Mouse (Mus musculus) T-cell, adult 2 months (primary cell): Measurements from ENCODE around the gene Lep.

Experiments
- DNase-seq: peaks from one replicate; pipeline ENCODE4 v3.0.0; 2022; ENCODE audit warnings: low spot score

Gene Lep

GRCm38 (mm10) chr6:29117417-29118104, 57.5 kb downstream of the Lep start:
- DNase-seq, result no peak

DNA sequence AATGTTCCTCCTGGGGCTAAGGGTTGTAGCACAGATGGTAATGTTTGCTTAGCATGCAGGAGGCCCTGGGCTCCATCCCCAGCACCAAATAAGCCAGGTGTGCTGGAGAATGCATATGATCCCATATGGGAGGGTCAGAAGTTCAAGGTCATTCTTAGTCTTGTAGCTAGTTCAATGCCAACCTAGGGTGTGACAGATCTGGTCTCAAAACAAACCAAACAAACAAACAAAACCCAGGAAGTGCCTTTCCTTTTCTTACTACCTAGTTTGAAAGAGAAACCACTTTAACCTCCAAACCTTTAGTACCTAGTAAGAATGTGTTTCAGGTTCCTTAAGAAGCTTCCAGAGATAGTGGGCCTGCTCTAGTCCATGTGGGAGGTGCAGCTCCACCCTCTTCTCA, 58.2 kb downstream of the Lep start:
- no peak for DNase-seq

DNA sequence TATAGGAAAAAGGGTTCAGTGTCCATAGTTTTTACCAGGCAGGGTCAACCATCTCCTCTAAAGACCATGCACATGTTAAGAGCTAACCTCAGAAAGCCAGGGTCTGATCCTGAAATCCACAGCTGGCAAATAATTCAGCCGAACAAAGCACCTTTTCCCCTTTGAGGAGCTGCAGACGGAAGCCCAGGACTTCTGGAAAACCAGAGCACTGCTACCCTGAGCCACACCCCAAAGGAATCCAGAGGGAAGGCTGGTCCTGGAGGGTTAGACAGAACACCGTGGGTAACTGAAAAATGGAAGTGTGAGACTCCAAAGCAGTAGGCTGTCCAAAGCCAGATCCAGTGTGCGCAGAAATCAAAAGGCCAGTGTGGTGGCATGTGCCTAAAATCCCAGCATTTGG, 58.9 kb downstream of the Lep start:
- no peak for DNase-seq

DNA sequence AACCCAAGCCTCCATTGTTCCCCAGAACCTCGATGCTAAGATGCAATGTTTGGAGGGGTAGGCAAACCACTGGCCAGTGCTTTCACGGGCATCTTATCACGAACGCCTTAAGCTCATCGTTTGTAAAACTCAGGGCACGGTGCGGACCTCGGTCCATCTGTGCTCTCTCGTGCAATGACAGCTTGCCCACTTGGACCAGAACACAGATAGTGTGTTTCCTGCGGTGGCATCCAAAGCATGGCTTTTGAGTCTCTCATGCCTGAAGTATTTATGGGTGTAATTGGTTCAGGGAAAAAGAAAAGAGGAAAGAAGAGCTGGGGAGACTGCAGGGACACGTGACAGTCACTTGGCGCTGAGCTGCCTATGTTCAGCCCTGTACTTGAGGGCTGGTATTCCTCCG, 60.0 kb downstream of the Lep start:
- DNase-seq, result no peak
